Mouse (Mus musculus) kidney, postnatal 10 days (tissue): ENCODE measurements at regions not wholly inside any gene's neighbourhood (a gene's known extent, or its start where the extent isn't known, plus 50 kb on each side); places are given as distances from the start of the nearest gene placed in this dataset.

ENCODE experiments used
- DNase-seq: peaks from one replicate; pipeline ENCODE4 v3.0.0; 2021; ENCODE audit warnings: mixed read lengths

DNA sequence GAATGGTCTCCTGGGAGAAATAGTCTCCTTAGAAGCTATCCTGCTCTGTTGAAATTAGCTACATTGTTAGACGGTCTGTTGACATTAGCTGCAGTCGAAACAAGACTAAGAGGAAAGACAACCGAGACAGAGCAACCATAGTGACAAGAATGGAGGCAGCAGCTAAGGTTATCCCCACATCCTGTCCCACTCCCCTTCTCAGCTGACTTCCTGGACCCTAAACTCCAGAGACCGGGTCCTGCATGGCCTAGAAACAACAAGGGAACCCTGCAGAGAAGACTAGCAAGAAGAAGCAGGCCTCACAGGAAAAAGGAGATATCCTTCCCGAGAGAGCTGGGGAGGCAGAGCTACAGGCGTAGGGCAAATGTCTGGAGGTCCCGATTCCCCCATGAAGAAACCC is 102.0 kb downstream of the Fam168b start:
- no peak for DNase-seq

DNA sequence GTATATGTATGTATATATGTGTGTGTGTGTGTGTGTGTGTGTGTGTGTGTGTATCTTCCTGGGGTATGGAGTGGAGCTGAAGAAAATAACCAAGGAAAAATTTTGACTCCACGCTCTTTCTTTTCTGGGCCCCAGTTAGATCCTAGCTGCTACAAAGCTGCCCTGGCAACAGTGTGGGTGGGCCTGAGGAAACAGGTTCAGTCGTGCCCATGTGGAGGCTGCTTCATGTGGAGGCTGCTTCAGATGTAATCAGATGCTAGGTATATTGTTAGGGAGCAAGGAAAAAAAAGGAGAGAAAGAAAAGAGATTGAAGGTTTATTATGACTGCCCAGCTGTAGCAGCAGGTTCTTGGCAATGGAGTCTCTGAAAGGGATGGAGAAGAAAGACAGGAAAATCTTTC is 100.6 kb downstream of the Fam168b start:
- no peak for DNase-seq

- no peak for DNase-seq
Measured at GRCm38 (mm10) chr1:34745881-34746280, 97.0 kb downstream of the Fam168b start.

DNA sequence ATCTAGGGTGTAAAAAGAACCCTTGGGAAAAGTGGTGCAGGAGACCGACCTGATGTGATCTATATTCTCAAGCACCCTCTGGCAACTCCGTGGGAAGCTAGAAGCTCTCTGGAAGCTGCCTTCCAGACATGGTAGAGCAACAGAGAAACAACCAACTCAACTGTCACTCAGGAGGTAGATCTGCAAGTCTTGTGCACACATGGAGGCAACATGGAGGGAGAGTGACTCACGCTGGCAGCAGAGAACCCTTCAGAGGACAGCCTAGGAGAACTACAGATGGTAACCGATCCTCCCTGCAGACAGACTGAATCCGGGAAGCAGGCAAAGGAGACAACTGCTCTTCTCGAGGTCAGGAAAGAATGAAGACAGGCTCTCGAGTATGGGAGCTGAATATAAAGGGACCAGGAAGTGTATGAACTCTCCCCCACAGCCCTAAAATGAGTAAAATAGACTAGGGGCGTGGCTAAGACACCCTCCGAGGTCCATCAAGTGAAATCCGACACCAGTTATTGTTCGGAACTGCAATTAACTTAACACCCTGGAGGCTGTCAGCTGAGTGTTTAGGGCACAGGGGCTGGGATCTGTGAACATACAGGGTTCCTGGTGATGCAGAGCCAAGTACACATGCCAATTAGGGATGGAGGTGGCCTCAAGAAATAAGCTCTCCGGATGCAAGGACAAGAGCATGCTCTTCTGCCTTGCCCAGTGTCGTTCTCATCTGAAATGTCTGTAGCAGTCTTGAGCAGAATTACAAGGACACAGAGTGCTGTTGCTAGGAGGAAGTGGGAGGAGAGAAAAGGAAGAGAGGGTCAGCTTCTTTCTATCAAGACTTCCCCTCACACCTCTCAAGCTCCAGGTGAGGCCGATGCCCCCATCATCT is 93.5 kb downstream of the Fam168b start:
- DNase-seq = no peak

GRCm38 (mm10) chr1:34750061-34751054 is 92.5 kb downstream of the Fam168b start:
- peak; percentile 13 for DNase-seq

DNA sequence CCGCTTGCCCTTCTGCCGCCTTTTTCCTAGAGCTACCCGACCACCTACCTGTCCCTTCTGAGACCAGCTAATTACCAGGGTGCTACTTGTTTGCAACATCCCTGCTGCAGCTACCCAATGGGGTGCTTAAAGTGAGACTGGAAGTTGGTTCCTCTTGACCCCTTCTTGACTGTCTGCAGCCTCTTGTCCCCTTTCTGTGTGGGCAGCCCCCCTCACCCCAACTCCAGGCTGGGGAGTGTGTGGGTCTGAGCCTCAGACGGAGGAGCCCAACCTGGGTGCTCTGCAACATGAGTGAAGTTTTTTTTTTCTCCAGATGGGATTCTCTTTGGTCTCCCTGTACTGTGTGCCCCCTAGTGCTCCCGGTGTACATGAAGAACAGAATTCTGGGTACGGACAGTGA is 91.7 kb downstream of the Fam168b start:
- no peak for DNase-seq

DNA sequence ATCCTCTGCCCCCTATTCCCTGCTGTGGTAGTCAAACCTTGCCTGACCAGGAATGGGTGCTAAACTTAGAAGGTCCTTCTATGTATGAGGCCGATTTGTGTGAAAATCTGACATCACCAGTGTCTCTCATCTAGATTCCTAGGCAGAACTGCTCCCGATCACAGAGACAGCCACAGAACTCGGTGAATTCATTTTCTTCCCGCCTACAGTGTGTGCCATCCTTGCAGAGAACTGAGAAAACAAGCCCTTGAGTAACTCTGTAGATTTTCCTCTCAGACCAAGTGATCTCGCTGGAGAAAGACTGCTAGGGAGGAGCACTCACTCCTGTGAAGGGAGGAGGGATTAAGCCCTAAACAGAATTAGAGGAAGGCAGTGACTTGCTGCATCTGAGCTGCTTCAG is 89.3 kb downstream of the Fam168b start:
- no peak for DNase-seq

- no peak for DNase-seq
Measured at GRCm38 (mm10) chr1:34760547-34760946, 82.3 kb downstream of the Fam168b start.

- DNase-seq = no peak
Measured at GRCm38 (mm10) chr1:34761436-34761835, 81.4 kb downstream of the Fam168b start.

GRCm38 (mm10) chr1:34761870-34762269 is 81.0 kb downstream of the Fam168b start:
- no peak for DNase-seq
